Mouse (Mus musculus): ENCODE data around the gene B230104I21Rik. TPM values are rescaled to one million over a fixed set of nuclear protein-coding genes. Genes with fewer than 3 reads are reported as not detected.

B230104I21Rik gene
- polyA plus RNA-seq (2015; fragmentation: Nextera tagmentation; extraction: Ambion mirVana): not detected in 2 replicates

- WGBS: 65% methylated on average over 12 of the region's 12 CpGs
- Histone ChIP-seq H3K4me1 (replicated peaks; ENCODE audit: control insufficient read depth, insufficient read depth, low read length) (no peaks in the 10 kb centered on the region), H3K36me3 (ENCODE audit: control insufficient read depth, insufficient read depth) (peaks cover 30% of the 10 kb centered on the region), H3K27me3 (replicated peaks; ENCODE audit: control insufficient read depth, insufficient read depth, low read length) (no peaks in the 10 kb centered on the region), H3K9ac (ENCODE audit: low read depth, low read length) (no peak within 1 kb of the TSS), H3K4me3 (ENCODE audit: low read depth, low read length) (0 out of 2 replicates have a peak within 1 kb of the TSS, but pooled peaks have one; percentile 17), H3K4me2 (replicated peaks; ENCODE audit: low read depth) (peak within 1 kb of the TSS; percentile 56), H3K27ac (ENCODE audit: low read depth, low read length) (no peak within 1 kb of the TSS), H3K9me3 (ENCODE audit: control insufficient read depth) (no peaks in the 10 kb centered on the region)
- ATAC-seq: no peak
- TF ChIP-seq CTCF (IDR thresholded peaks at IDR 0.05; ENCODE audit: low read depth): no peak
These were observed at the start of gene B230104I21Rik for GRCm38 (mm10) chr4:154335761-154336160. B230104I21Rik (plus strand) TSS chr4:154336127.

GRCm38 (mm10) chr4:154293735-154294201, 42.2 kb upstream of the B230104I21Rik start:
- WGBS: 20% methylated on average over 4 of the region's 4 CpGs
- H3K9ac ChIP-seq (ENCODE audit: low read depth, low read length): no peak overlapping the region
- TF ChIP-seq CTCF (IDR thresholded peaks at IDR 0.05; ENCODE audit: low read depth): no peak

DNA sequence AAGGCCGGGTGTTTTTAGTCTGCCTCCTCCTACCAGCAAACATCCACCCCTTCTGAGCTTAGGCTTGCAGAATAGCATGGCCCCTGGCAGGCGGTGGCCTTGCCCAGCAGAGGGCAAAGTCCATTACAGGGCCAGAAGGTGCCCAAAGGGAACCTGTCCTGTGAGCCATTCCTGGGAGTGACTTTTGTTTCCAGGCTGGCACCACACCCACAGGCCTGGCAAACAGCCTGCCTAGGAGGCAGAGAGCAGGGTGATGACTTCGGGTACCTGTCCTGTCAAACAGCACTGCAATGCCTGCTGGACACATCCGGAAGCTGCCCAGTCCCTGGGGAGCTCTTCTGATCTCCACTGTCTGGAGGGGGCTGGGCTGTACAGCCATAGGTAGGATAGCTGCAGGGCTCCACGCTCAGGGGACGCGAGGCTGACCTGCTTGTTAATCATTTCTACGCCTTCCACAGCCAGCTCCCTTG, 41.6 kb upstream of the B230104I21Rik start:
- H3K27me3 ChIP-seq (replicated peaks; ENCODE audit: control insufficient read depth, insufficient read depth, low read length): no peaks in the 10 kb centered on the region
- H3K9me3 ChIP-seq (ENCODE audit: control insufficient read depth): no peaks in the 10 kb centered on the region
- H3K4me1 ChIP-seq (replicated peaks; ENCODE audit: control insufficient read depth, insufficient read depth, low read length): peaks cover 4% of the 10 kb centered on the region; the same call in 1 of the 2 replicates
- H3K9ac ChIP-seq (ENCODE audit: low read depth, low read length): no peak overlapping the region
- H3K4me3 ChIP-seq (ENCODE audit: low read depth, low read length): no peak overlapping the region
- peak overlapping the region; percentile 74 for H3K27ac ChIP-seq (ENCODE audit: low read depth, low read length)
- H3K4me2 ChIP-seq (replicated peaks; ENCODE audit: low read depth): peak overlapping the region; percentile 52
- TF ChIP-seq CTCF (IDR thresholded peaks at IDR 0.05; ENCODE audit: low read depth): peak; percentile 13; the same call in 1 of the 2 replicates
- 12% methylated on average over 8 of the region's 8 CpGs for WGBS
- peak; percentile 81 for ATAC-seq
- peaks cover 24% of the 10 kb centered on the region; the same call in 1 of the 2 replicates for H3K36me3 ChIP-seq (ENCODE audit: control insufficient read depth, insufficient read depth)

More at GRCm38 (mm10) chr4:154293735-154294201, 42.2 kb upstream of the B230104I21Rik start:
- Histone ChIP-seq H3K27ac (ENCODE audit: low read depth, low read length) (peak overlapping the region; percentile 30; the same call in 1 of the 2 replicates), H3K4me2 (replicated peaks; ENCODE audit: low read depth) (peak overlapping the region; percentile 52), H3K36me3 (ENCODE audit: control insufficient read depth, insufficient read depth) (peaks cover 29% of the 10 kb centered on the region; the same call in 1 of the 2 replicates), H3K4me3 (ENCODE audit: low read depth, low read length) (no peak overlapping the region), H3K4me1 (replicated peaks; ENCODE audit: control insufficient read depth, insufficient read depth, low read length) (peaks cover 4% of the 10 kb centered on the region; the same call in 1 of the 2 replicates), H3K27me3 (replicated peaks; ENCODE audit: control insufficient read depth, insufficient read depth, low read length) (no peaks in the 10 kb centered on the region), H3K9me3 (ENCODE audit: control insufficient read depth) (no peaks in the 10 kb centered on the region)
- ATAC-seq: peak; percentile 16; the same call in 1 of the 2 replicates

GRCm38 (mm10) chr4:154297761-154298160, 38.2 kb upstream of the B230104I21Rik start:
- Histone ChIP-seq H3K4me2 (replicated peaks; ENCODE audit: low read depth) (peak overlapping the region; percentile 76), H3K9me3 (ENCODE audit: control insufficient read depth) (no peaks in the 10 kb centered on the region), H3K27ac (ENCODE audit: low read depth, low read length) (peak overlapping the region; percentile 93), H3K4me3 (ENCODE audit: low read depth, low read length) (peak overlapping the region; percentile 56), H3K4me1 (replicated peaks; ENCODE audit: control insufficient read depth, insufficient read depth, low read length) (peaks cover 4% of the 10 kb centered on the region; the same call in 1 of the 2 replicates), H3K9ac (ENCODE audit: low read depth, low read length) (peak overlapping the region; percentile 26; the same call in 1 of the 2 replicates), H3K27me3 (replicated peaks; ENCODE audit: control insufficient read depth, insufficient read depth, low read length) (0 out of 2 replicates have a peak, but pooled peaks cover 3% of the 10 kb centered on the region), H3K36me3 (ENCODE audit: control insufficient read depth, insufficient read depth) (no peaks in the 10 kb centered on the region)
- TF ChIP-seq CTCF (IDR thresholded peaks at IDR 0.05; ENCODE audit: low read depth): no peak
- peak; percentile 31 for ATAC-seq
- WGBS: 24% methylated on average over 9 of the region's 9 CpGs

DNA sequence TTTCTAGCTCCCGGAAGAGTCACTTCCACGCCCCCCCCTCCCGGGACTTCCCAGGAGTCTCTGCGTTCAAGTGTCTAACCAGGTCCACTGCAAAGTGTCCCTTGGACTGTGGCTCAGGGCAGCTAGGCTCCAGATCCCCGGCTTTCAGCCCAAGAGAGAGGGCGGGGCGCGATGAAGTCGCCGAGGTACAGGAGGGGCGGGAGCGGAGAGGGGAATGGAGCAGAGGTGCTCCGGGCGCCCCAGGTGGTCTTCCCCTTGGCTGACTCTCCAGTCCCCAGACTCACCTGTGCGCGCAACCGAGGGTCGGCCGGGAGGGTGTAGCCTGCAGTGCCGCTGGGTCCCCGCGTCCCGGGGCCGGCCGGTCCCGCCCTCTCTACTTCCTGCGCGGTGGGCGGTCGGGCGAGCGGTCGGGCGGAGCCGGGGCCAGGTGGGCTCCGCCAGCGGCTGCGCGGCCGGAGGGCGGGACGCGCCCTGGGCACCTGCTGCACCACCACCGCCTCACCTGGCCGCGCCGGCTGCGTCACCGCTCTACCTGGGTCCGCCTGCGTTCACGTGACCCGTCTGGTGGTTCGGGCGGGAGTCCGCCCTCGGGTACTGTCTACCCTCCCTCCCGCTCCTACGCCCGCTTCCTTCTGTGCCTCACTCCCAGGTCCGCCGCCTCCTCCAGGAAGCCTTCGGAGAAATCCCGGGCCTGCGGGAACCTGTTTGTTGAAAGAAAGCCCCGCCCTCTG, 36.2 kb upstream of the B230104I21Rik start:
- Histone ChIP-seq H3K9ac (ENCODE audit: low read depth, low read length) (peak overlapping the region; percentile 72), H3K27ac (ENCODE audit: low read depth, low read length) (peak overlapping the region; percentile 93), H3K27me3 (replicated peaks; ENCODE audit: control insufficient read depth, insufficient read depth, low read length) (0 out of 2 replicates have a peak, but pooled peaks cover 3% of the 10 kb centered on the region), H3K36me3 (ENCODE audit: control insufficient read depth, insufficient read depth) (no peaks in the 10 kb centered on the region), H3K4me1 (replicated peaks; ENCODE audit: control insufficient read depth, insufficient read depth, low read length) (no peaks in the 10 kb centered on the region), H3K9me3 (ENCODE audit: control insufficient read depth) (no peaks in the 10 kb centered on the region), H3K4me2 (replicated peaks; ENCODE audit: low read depth) (peak overlapping the region; percentile 76), H3K4me3 (ENCODE audit: low read depth, low read length) (peak overlapping the region; percentile 56)
- TF ChIP-seq CTCF (IDR thresholded peaks at IDR 0.05; ENCODE audit: low read depth): no peak
- under 1% methylated on average over 48 of the region's 66 CpGs for WGBS
- ATAC-seq: peak; percentile 85

DNA sequence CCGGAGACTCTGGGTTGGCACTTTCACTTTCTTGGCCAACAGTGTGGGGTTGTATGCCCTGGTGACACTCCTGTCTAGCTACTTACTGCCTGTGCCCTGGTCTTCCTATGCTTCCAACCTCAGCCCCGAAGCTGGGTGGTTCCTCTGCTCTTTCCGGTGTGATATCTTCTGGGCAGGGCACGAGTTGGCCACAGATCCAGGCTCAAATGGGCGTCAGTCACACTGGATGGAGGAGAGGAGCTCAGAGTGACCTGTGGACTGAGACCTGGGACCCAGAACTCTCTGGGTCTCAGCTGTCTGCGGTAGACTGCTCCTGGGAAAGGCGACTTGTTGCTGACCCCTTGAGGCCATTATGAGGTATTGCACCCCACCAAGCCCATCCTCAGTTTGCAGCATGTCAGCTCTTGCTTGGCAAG, 34.5 kb upstream of the B230104I21Rik start, which contains the start of gene Arhgef16:
Gene Arhgef16, minus strand, starts transcription at position 211 of the 416 bp plus-strand sequence.
- peak within 1 kb of the TSS; percentile 7; the same call in 1 of the 2 replicates for H3K9ac ChIP-seq (ENCODE audit: low read depth, low read length)
- H3K4me2 ChIP-seq (replicated peaks; ENCODE audit: low read depth): peak within 1 kb of the TSS; percentile 76
- H3K36me3 ChIP-seq (ENCODE audit: control insufficient read depth, insufficient read depth): no peaks in the 10 kb centered on the region
- peak; percentile 95 for TF ChIP-seq CTCF (IDR thresholded peaks at IDR 0.05; ENCODE audit: low read depth)
- H3K9me3 ChIP-seq (ENCODE audit: control insufficient read depth): no peaks in the 10 kb centered on the region
- 0 out of 2 replicates have a peak within 1 kb of the TSS, but pooled peaks have one; percentile 56 for H3K4me3 ChIP-seq (ENCODE audit: low read depth, low read length)
- ATAC-seq: peak; percentile 16; the same call in 1 of the 2 replicates
- H3K27ac ChIP-seq (ENCODE audit: low read depth, low read length): peak within 1 kb of the TSS; percentile 93; the same call in 1 of the 2 replicates
- 0 out of 2 replicates have a peak, but pooled peaks cover 3% of the 10 kb centered on the region for H3K27me3 ChIP-seq (replicated peaks; ENCODE audit: control insufficient read depth, insufficient read depth, low read length)
- H3K4me1 ChIP-seq (replicated peaks; ENCODE audit: control insufficient read depth, insufficient read depth, low read length): no peaks in the 10 kb centered on the region
- WGBS: 16% methylated on average over 7 of the region's 7 CpGs
